Mouse (Mus musculus): ENCODE results near the gene Csrp2. TPM values are rescaled to one million over a fixed set of nuclear protein-coding genes. Genes with fewer than 3 reads are reported as not detected.
A peak's percentile ranks its signal among the peaks of the same experiment; 100 is the strongest.

Gene Csrp2
- polyA plus RNA-seq, 1 experiment from 2014 or later = 169 TPM

DNA sequence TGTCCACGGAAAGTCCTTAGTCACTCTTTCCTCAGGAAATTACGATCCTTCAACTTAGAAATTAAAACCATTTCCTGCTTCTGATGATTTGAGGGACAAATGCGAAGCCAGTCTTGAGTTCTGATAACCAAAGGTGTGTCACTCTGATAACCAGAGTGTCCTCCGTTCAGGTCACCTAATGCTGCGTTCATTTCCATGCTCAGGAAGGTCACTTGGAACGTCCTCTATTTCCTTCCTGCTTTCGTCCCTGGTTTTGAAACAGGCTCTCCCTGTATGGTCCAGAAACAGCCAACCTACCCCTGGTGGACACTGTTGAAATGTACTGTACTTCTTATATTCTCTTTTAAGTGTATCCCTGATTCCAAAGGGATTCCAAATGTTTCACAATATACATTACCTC, 16.1 kb downstream of the Csrp2 start:
- Histone ChIP-seq H3K36me3 (ENCODE audit: control insufficient read depth, insufficient read depth, low read length) (peaks cover 31% of the 10 kb centered on the region), H3K9ac (ENCODE audit: low read depth, low read length) (no peak overlapping the region), H3K4me1 (ENCODE audit: control insufficient read depth, insufficient read depth, low read length) (peaks cover 11% of the 10 kb centered on the region; the same call in 1 of the 2 replicates), H3K9me3 (ENCODE audit: control insufficient read depth, low read length) (no peaks in the 10 kb centered on the region), H3K4me3 (ENCODE audit: low read depth, low read length) (no peak overlapping the region), H3K4me2 (ENCODE audit: low read depth, low read length) (no peak overlapping the region), H3K27me3 (replicated peaks; ENCODE audit: control insufficient read depth, insufficient read depth, low read length) (no peaks in the 10 kb centered on the region), H3K27ac (replicated peaks; ENCODE audit: low read depth, low read length) (no peak overlapping the region)
- DNase-seq (ENCODE audit: low spot score) (no peak), ATAC-seq (ENCODE audit: low read depth) (no peak)
- WGBS = 75% methylated on average over 7 of the region's 7 CpGs

DNA sequence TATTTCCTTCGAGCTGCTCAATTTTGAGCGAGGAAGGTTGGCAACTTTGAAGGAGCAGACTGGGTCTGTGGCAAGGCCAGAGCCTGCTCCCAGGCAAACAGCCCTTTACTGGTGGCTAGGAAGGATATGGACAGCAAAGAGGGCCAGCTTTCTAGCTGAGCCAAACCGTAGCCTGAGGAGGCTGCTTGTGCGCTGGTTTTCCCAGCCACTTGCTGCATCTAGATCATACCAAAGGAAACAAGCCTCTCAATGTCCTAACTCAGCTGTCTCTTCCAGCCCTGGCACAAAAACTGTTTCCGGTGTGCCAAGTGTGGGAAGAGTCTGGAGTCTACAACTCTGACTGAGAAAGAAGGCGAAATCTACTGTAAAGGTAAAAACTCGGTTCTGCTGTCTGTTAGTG, 18.8 kb downstream of the Csrp2 start:
- Histone ChIP-seq H3K4me3 (ENCODE audit: low read depth, low read length) (no peak overlapping the region), H3K4me1 (ENCODE audit: control insufficient read depth, insufficient read depth, low read length) (no peaks in the 10 kb centered on the region), H3K27me3 (replicated peaks; ENCODE audit: control insufficient read depth, insufficient read depth, low read length) (no peaks in the 10 kb centered on the region), H3K9me3 (ENCODE audit: control insufficient read depth, low read length) (no peaks in the 10 kb centered on the region), H3K4me2 (ENCODE audit: low read depth, low read length) (no peak overlapping the region), H3K27ac (replicated peaks; ENCODE audit: low read depth, low read length) (no peak overlapping the region), H3K9ac (ENCODE audit: low read depth, low read length) (no peak overlapping the region), H3K36me3 (ENCODE audit: control insufficient read depth, insufficient read depth, low read length) (peaks cover 54% of the 10 kb centered on the region)
- DNase-seq (ENCODE audit: low spot score) = no peak
- ATAC-seq (ENCODE audit: low read depth) = no peak
- WGBS = 90% methylated on average over 7 of the region's 7 CpGs

DNA sequence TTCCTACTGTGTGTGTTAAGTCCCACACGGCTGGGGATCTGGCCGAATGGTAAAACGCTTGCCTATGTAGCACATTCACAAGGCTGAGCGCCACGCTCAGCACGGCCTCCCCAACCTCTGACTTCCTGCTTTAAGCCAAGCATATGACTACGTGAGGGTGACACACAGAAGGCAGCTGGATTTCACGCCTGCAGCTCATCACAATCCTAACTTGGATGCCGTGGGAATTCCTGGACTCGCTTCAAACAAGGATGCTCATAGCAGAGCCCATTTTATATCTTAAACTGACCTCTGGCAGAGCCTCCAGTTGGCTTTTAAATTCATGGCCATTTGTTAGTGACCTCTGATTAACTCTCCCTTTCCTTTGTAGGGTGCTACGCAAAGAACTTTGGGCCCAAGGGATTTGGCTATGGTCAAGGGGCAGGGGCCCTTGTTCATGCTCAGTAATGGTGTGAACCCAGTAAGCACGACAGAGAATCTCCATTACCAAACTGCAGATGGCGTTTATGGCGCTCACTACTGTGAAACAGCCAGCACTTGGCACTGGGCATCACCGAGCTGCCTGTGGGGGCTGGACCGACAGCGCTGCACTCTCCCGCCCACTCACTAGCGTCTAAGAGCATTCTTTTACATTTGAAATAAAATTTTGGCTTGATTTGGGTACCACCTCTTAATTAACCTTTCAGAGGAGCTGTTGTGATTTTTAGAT, 19.4 kb downstream of the Csrp2 start:
- 88% methylated on average over 19 of the region's 19 CpGs for WGBS
- Histone ChIP-seq H3K36me3 (ENCODE audit: control insufficient read depth, insufficient read depth, low read length) (peaks cover 59% of the 10 kb centered on the region), H3K4me3 (ENCODE audit: low read depth, low read length) (no peak overlapping the region), H3K27me3 (replicated peaks; ENCODE audit: control insufficient read depth, insufficient read depth, low read length) (no peaks in the 10 kb centered on the region), H3K4me1 (ENCODE audit: control insufficient read depth, insufficient read depth, low read length) (no peaks in the 10 kb centered on the region), H3K4me2 (ENCODE audit: low read depth, low read length) (no peak overlapping the region), H3K9ac (ENCODE audit: low read depth, low read length) (no peak overlapping the region), H3K27ac (replicated peaks; ENCODE audit: low read depth, low read length) (no peak overlapping the region), H3K9me3 (ENCODE audit: control insufficient read depth, low read length) (no peaks in the 10 kb centered on the region)
- DNase-seq (ENCODE audit: low spot score) = no peak
- no peak for ATAC-seq (ENCODE audit: low read depth)

DNA sequence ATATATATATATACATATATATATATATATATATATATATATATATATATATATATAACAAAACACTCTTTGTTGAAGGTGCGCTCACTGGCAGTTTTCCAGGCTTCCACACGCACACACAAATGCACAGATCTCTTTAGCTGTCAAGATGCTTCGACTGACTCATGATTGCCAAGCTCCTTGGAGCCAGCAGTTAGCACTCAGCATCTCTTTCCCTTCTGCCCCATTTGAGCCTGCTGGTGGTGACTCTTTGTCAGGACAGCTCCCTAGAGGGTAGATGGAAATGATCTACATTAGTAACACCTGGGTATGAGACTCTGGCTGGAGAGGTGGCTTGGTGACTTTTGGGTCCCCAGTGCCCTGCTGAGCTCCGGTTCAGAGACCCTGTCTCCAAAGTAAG, 20.1 kb downstream of the Csrp2 start:
- WGBS = 67% methylated on average over 4 of the region's 4 CpGs
- H3K27ac ChIP-seq (replicated peaks; ENCODE audit: low read depth, low read length) = 0 out of 2 replicates have a peak overlapping the region, but pooled peaks have one; percentile 15
- ATAC-seq (ENCODE audit: low read depth) (no peak), DNase-seq (ENCODE audit: low spot score) (no peak)
- no peak overlapping the region for H3K4me2 ChIP-seq (ENCODE audit: low read depth, low read length)
- no peaks in the 10 kb centered on the region for H3K4me1 ChIP-seq (ENCODE audit: control insufficient read depth, insufficient read depth, low read length)
- H3K27me3 ChIP-seq (replicated peaks; ENCODE audit: control insufficient read depth, insufficient read depth, low read length) = no peaks in the 10 kb centered on the region
- no peak overlapping the region for H3K9ac ChIP-seq (ENCODE audit: low read depth, low read length)
- H3K36me3 ChIP-seq (ENCODE audit: control insufficient read depth, insufficient read depth, low read length) = peaks cover 64% of the 10 kb centered on the region
- H3K4me3 ChIP-seq (ENCODE audit: low read depth, low read length) = no peak overlapping the region
- no peaks in the 10 kb centered on the region for H3K9me3 ChIP-seq (ENCODE audit: control insufficient read depth, low read length)

DNA sequence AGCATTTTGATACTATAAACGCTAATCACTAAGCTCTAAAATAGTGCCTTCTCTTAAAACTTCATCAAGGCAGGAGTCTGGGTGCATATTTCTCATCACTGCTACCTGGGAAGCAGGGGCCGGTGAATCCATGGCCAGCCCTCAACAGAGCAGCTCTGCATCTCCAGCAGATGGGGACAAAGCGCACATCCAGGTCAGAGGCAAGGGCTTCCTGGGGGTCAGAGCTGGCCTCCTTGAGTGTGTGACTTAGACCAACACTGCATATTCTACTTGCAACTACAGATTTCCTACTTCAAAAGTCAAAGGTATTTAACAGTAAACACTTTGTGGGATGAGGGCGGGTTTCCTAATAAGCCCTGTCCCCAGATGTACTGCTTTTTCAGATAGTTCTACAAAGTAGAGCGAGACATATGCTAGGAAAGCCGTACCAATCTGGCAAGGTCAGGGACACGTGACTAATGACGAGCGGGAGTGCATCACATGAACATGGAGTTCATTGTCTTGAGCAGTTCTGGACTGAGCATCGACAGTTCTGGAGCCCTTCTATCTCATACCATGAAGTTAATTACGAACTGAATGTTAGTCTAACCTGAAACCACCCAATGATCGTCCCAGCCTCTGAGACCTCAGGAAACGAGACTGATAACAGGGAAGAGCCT, 21.3 kb downstream of the Csrp2 start:
- Histone ChIP-seq H3K4me1 (ENCODE audit: control insufficient read depth, insufficient read depth, low read length) (no peaks in the 10 kb centered on the region), H3K9ac (ENCODE audit: low read depth, low read length) (no peak overlapping the region), H3K27ac (replicated peaks; ENCODE audit: low read depth, low read length) (no peak overlapping the region), H3K4me3 (ENCODE audit: low read depth, low read length) (no peak overlapping the region), H3K9me3 (ENCODE audit: control insufficient read depth, low read length) (no peaks in the 10 kb centered on the region), H3K36me3 (ENCODE audit: control insufficient read depth, insufficient read depth, low read length) (peaks cover 72% of the 10 kb centered on the region), H3K4me2 (ENCODE audit: low read depth, low read length) (no peak overlapping the region), H3K27me3 (replicated peaks; ENCODE audit: control insufficient read depth, insufficient read depth, low read length) (no peaks in the 10 kb centered on the region)
- 86% methylated on average over 13 of the region's 13 CpGs for WGBS
- ATAC-seq (ENCODE audit: low read depth) (peak; percentile 34; the same call in 1 of the 2 replicates), DNase-seq (ENCODE audit: low spot score) (no peak)

DNA sequence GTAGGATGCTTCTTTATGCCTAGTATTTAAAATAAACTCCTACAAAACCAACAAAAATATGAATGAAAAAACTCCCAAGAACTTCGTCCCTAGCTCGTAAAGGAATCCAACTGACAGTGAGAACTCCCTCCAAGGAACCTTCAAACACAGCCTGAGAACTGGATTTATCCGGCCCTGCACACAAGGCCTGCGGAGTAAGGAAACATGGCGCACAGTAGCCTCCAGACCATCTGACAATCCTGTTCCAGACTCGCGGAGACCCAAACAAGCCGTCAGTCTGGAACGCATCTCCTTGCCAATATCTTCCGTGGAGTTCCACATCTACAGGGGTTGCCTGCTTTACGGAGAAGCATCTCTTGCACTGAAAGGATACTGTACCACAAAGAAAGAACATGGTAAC, 22.4 kb downstream of the Csrp2 start:
- 91% methylated on average over 11 of the region's 11 CpGs for WGBS
- H3K9ac ChIP-seq (ENCODE audit: low read depth, low read length) = no peak overlapping the region
- DNase-seq (ENCODE audit: low spot score) = no peak
- no peak for ATAC-seq (ENCODE audit: low read depth)
- H3K4me3 ChIP-seq (ENCODE audit: low read depth, low read length) = no peak overlapping the region
- no peaks in the 10 kb centered on the region for H3K27me3 ChIP-seq (replicated peaks; ENCODE audit: control insufficient read depth, insufficient read depth, low read length)
- no peaks in the 10 kb centered on the region for H3K4me1 ChIP-seq (ENCODE audit: control insufficient read depth, insufficient read depth, low read length)
- peaks cover 75% of the 10 kb centered on the region for H3K36me3 ChIP-seq (ENCODE audit: control insufficient read depth, insufficient read depth, low read length)
- H3K9me3 ChIP-seq (ENCODE audit: control insufficient read depth, low read length) = no peaks in the 10 kb centered on the region
- H3K27ac ChIP-seq (replicated peaks; ENCODE audit: low read depth, low read length) = no peak overlapping the region
- no peak overlapping the region for H3K4me2 ChIP-seq (ENCODE audit: low read depth, low read length)

DNA sequence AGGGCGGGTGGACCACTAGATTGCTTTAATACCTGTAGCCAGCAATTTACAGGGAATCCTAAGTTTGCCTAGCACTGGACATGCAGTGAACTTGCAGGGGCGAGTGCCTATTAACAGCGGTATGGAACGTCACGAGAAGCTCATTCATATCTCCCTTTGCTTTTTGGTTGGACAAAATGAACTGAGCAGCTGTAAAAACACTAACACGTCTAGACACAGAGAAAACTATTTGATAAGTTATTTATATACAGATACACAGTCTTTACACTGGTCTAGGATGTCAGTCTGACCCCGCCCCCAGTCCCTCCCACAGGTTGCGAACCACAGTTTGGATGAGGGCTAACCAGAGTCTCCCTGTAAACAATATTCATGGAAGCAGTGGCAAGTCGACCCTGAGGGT, 23.2 kb downstream of the Csrp2 start:
- Histone ChIP-seq H3K4me1 (ENCODE audit: control insufficient read depth, insufficient read depth, low read length) (no peaks in the 10 kb centered on the region), H3K4me2 (ENCODE audit: low read depth, low read length) (no peak overlapping the region), H3K36me3 (ENCODE audit: control insufficient read depth, insufficient read depth, low read length) (peaks cover 78% of the 10 kb centered on the region), H3K27ac (replicated peaks; ENCODE audit: low read depth, low read length) (no peak overlapping the region), H3K9ac (ENCODE audit: low read depth, low read length) (no peak overlapping the region), H3K27me3 (replicated peaks; ENCODE audit: control insufficient read depth, insufficient read depth, low read length) (no peaks in the 10 kb centered on the region), H3K4me3 (ENCODE audit: low read depth, low read length) (no peak overlapping the region), H3K9me3 (ENCODE audit: control insufficient read depth, low read length) (no peaks in the 10 kb centered on the region)
- no peak for DNase-seq (ENCODE audit: low spot score)
- ATAC-seq (ENCODE audit: low read depth) = no peak
- WGBS = 84% methylated on average over 9 of the region's 9 CpGs

DNA sequence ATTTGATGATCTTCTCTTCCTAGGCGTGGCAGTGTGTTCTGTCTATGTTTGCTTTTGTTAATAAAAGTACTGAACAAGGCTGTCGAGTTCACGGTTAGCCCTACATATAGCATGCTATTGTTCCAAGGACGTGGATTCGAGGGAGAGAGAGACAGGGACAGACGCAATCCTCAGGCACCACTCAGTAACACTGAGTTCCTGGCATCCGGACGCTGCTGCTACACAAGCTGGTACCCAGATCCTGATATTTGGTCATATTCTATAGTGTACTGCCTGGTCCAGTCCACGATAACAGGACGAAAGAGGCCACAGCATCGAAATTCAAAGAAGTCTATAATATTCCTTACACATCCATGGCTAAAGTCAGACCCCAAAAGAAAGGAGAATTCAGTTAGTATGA, 24.6 kb downstream of the Csrp2 start:
- no peak for DNase-seq (ENCODE audit: low spot score)
- Histone ChIP-seq H3K4me1 (ENCODE audit: control insufficient read depth, insufficient read depth, low read length) (no peaks in the 10 kb centered on the region), H3K4me3 (ENCODE audit: low read depth, low read length) (no peak overlapping the region), H3K27ac (replicated peaks; ENCODE audit: low read depth, low read length) (no peak overlapping the region), H3K4me2 (ENCODE audit: low read depth, low read length) (no peak overlapping the region), H3K27me3 (replicated peaks; ENCODE audit: control insufficient read depth, insufficient read depth, low read length) (no peaks in the 10 kb centered on the region), H3K36me3 (ENCODE audit: control insufficient read depth, insufficient read depth, low read length) (peaks cover 73% of the 10 kb centered on the region), H3K9me3 (ENCODE audit: control insufficient read depth, low read length) (no peaks in the 10 kb centered on the region), H3K9ac (ENCODE audit: low read depth, low read length) (no peak overlapping the region)
- 93% methylated on average over 11 of the region's 11 CpGs for WGBS
- ATAC-seq (ENCODE audit: low read depth) = no peak

DNA sequence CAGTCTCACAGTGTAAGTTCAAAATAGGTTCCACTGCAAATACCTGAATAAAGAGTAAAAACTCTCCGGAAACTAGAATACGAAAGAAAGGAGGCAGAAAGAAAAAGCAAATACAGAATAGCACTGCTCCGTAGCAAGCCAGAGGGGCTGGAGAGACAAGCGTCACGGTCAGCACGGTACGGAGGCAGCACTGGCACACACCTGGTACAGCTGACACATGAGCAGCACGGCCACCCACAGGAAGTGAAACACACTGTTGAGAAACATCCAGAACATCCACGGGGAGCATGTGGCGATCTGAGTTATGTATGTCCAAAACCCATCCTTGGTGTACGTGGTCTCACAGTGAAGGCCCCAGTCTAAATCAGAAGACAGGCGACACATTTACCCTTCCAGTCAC, 26.4 kb downstream of the Csrp2 start:
- WGBS = 78% methylated on average over 12 of the region's 12 CpGs
- Histone ChIP-seq H3K4me2 (ENCODE audit: low read depth, low read length) (no peak overlapping the region), H3K27ac (replicated peaks; ENCODE audit: low read depth, low read length) (peak overlapping the region; percentile 5; the same call in 1 of the 2 replicates), H3K4me3 (ENCODE audit: low read depth, low read length) (no peak overlapping the region), H3K27me3 (replicated peaks; ENCODE audit: control insufficient read depth, insufficient read depth, low read length) (no peaks in the 10 kb centered on the region), H3K4me1 (ENCODE audit: control insufficient read depth, insufficient read depth, low read length) (no peaks in the 10 kb centered on the region), H3K9ac (ENCODE audit: low read depth, low read length) (no peak overlapping the region), H3K9me3 (ENCODE audit: control insufficient read depth, low read length) (no peaks in the 10 kb centered on the region), H3K36me3 (ENCODE audit: control insufficient read depth, insufficient read depth, low read length) (peaks cover 73% of the 10 kb centered on the region)
- DNase-seq (ENCODE audit: low spot score) = no peak
- ATAC-seq (ENCODE audit: low read depth) = no peak
